Mouse (Mus musculus) Patski (cell line): ENCODE results near the gene Pdgfb. TPM values are rescaled to one million over a fixed set of nuclear protein-coding genes. Genes with fewer than 3 reads are reported as not detected.
A peak's percentile ranks its signal among the peaks of the same experiment; 100 is the strongest.

ENCODE experiments used
- ATAC-seq: fragments of 100-300 bp; one replicate; pipeline ENCODE4 v1.8.0; 2021
- CTCF ChIA-PET: fragments of 350-600 bp; sonication (Branson Sonifier 250); formaldehyde crosslinking; loops from one replicate; lab custom pipeline; 2022; ENCODE audit warnings: inconsistent platforms; lab: Charles Lee
- POLR2A ChIA-PET: fragments of 350-600 bp; sonication (Branson Sonifier 250); formaldehyde crosslinking; loops from one replicate; lab custom pipeline; 2022; ENCODE audit warnings: antibody characterized with exemption, inconsistent platforms; lab: Charles Lee
- DNase-seq: peaks from one replicate; pipeline ENCODE4 v3.0.0-alpha.2; 2011; ENCODE audit warnings: low read depth, low spot score
- H3K27me3 ChIP-seq: fragments of 371-371 bp; one replicate; pipeline ENCODE4 v1.5.1; 2021
- CTCF ChIP-seq: fragments of 100-300 bp; IDR thresholded peaks from one replicate; pipeline ENCODE4 v1.5.1; 2021
- in situ Hi-C: fragments of 300-500 bp; cut with MboI; formaldehyde crosslinking; loops from 3 replicates; pipeline ENCODE4 v1.11.1; 2018; ENCODE audit warnings: low pct_unique_long_range_greater_than_20kb, mixed read lengths
- polyA plus RNA-seq: library from polyadenylated mRNA; unstranded; gene quantifications from one replicate; pipeline ENCODE4 v1.2.3, GENCODE M21; 2021

Gene Pdgfb
- polyA plus RNA-seq, 1 experiment from 2014 or later: 96.5 TPM

- no peak for ATAC-seq
- ChIA-PET CTCF (no interaction called here), POLR2A (interaction anchor here (3.0 to 5.0 kb wide), 2 partner anchors 55 to 60 kb away, joined by 12 to 71 read pairs; partner anchors contain the start of gene Pdgfb)
- TF ChIP-seq CTCF: no peak
- no peak for DNase-seq
- in situ Hi-C loops: loop anchor here (5.0 kb wide), 1 partner anchor 39 kb away; no protein-coding TSS in a partner anchor
- no peaks in the 10 kb centered on the region for H3K27me3 ChIP-seq
Observed at GRCm38 (mm10) chr15:79953470-79953869, 61.3 kb downstream of the Pdgfb start.

- ChIA-PET CTCF (interaction anchor here (1.7 to 15.7 kb wide), 2 partner anchors 59 to 124 kb away, joined by 5 to 226 read pairs; no protein-coding TSS in a partner anchor), POLR2A (interaction anchor here (0.8 to 5.0 kb wide), 4 partner anchors 47 to 61 kb away, joined by 3 to 71 read pairs (median 8); partner anchors contain the start of gene Pdgfb)
- TF ChIP-seq CTCF: no peak
- DNase-seq (peak; percentile 35), ATAC-seq (no peak)
- no peaks in the 10 kb centered on the region for H3K27me3 ChIP-seq
- in situ Hi-C loops: loop anchor here (5.0 kb wide), 1 partner anchor 40 kb away; no protein-coding TSS in a partner anchor
Observed at GRCm38 (mm10) chr15:79952504-79953231, 62.1 kb downstream of the Pdgfb start.

GRCm38 (mm10) chr15:79951730-79952503 is 62.9 kb downstream of the Pdgfb start:
- no peak for TF ChIP-seq CTCF
- DNase-seq (peak; percentile 43), ATAC-seq (peak; percentile 19)
- in situ Hi-C loops: loop anchor here (5.0 kb wide), 1 partner anchor 40 kb away; no protein-coding TSS in a partner anchor
- H3K27me3 ChIP-seq: no peaks in the 10 kb centered on the region
- POLR2A ChIA-PET: interaction anchor here (0.7 to 5.0 kb wide), 9 partner anchors 48 to 129 kb away, joined by 3 to 71 read pairs (median 5); partner anchors contain the start of gene Pdgfb
- CTCF ChIA-PET: interaction anchor here (0.8 to 15.7 kb wide), 6 partner anchors 40 to 125 kb away, joined by 3 to 226 read pairs (median 6); no protein-coding TSS in a partner anchor

- no peak for TF ChIP-seq CTCF
- no peak for ATAC-seq
- H3K27me3 ChIP-seq: no peaks in the 10 kb centered on the region
Observed at GRCm38 (mm10) chr15:79951226-79951625, 63.6 kb downstream of the Pdgfb start.

GRCm38 (mm10) chr15:79950250-79951025 is 64.3 kb downstream of the Pdgfb start:
- peak; percentile 61 for ATAC-seq
- CTCF ChIA-PET: interaction anchor here (1.1 to 15.7 kb wide), 8 partner anchors 10 to 126 kb away, joined by 3 to 226 read pairs (median 6); no protein-coding TSS in a partner anchor
- in situ Hi-C loops: loop anchor here (5.0 kb wide), 1 partner anchor 42 kb away; no protein-coding TSS in a partner anchor
- DNase-seq: peak; percentile 81
- POLR2A ChIA-PET: interaction anchor here (0.6 to 5.0 kb wide), 11 partner anchors 32 to 715 kb away, joined by 3 to 71 read pairs (median 5); partner anchors contain the start of gene Pdgfb
- no peaks in the 10 kb centered on the region for H3K27me3 ChIP-seq
- no peak for TF ChIP-seq CTCF

More at GRCm38 (mm10) chr15:79951226-79951625, 63.6 kb downstream of the Pdgfb start:
- ChIA-PET POLR2A (interaction anchor here (0.6 to 5.0 kb wide), 11 partner anchors 49 to 130 kb away, joined by 3 to 71 read pairs (median 5); partner anchors contain the start of gene Pdgfb), CTCF (interaction anchor here (0.8 to 15.7 kb wide), 7 partner anchors 10 to 126 kb away, joined by 3 to 226 read pairs (median 7); no protein-coding TSS in a partner anchor)
- in situ Hi-C loops: loop anchor here (5.0 kb wide), 1 partner anchor 41 kb away; no protein-coding TSS in a partner anchor
- DNase-seq: no peak

GRCm38 (mm10) chr15:79947681-79948080 is 67.1 kb downstream of the Pdgfb start:
- DNase-seq (no peak), ATAC-seq (no peak)
- no peaks in the 10 kb centered on the region for H3K27me3 ChIP-seq
- in situ Hi-C loops: loop anchor here (5.0 kb wide), 3 partner anchors 65 to 275 kb away; partner anchors contain the start of gene Pdgfb
- TF ChIP-seq CTCF: no peak
- POLR2A ChIA-PET: interaction anchor here (0.9 to 1.1 kb wide), 2 partner anchors 130 to 134 kb away, joined by 5 to 8 read pairs; no protein-coding TSS in a partner anchor
- CTCF ChIA-PET: interaction anchor here (0.8 to 15.7 kb wide), 5 partner anchors 67 to 136 kb away, joined by 3 to 226 read pairs (median 5); partner anchors contain the start of gene Pdgfb

GRCm38 (mm10) chr15:79946790-79947189 is 68.0 kb downstream of the Pdgfb start:
- in situ Hi-C loops: loop anchor here (5.0 kb wide), 3 partner anchors 66 to 276 kb away; partner anchors contain the start of gene Pdgfb
- POLR2A ChIA-PET: no interaction called here
- ATAC-seq: no peak
- TF ChIP-seq CTCF: no peak
- no peak for DNase-seq
- H3K27me3 ChIP-seq: no peaks in the 10 kb centered on the region
- CTCF ChIA-PET: interaction anchor here (0.8 to 15.7 kb wide), 8 partner anchors 10 to 137 kb away, joined by 3 to 226 read pairs (median 4); no protein-coding TSS in a partner anchor

- in situ Hi-C loops: loop anchor here (5.0 kb wide), 3 partner anchors 66 to 276 kb away; partner anchors contain the start of gene Pdgfb
- ChIA-PET CTCF (interaction anchor here (0.8 to 15.7 kb wide), 10 partner anchors 9 to 143 kb away, joined by 3 to 226 read pairs (median 4); no protein-coding TSS in a partner anchor), POLR2A (interaction anchor here (0.7 kb wide), 1 partner anchor 129 kb away, joined by 3 read pairs; no protein-coding TSS in a partner anchor)
- peak; percentile 56 for DNase-seq
- no peak for TF ChIP-seq CTCF
- H3K27me3 ChIP-seq: no peaks in the 10 kb centered on the region
- peak; percentile 48 for ATAC-seq
Observed at GRCm38 (mm10) chr15:79946022-79946421, 68.8 kb downstream of the Pdgfb start.

Other genes with a start within 250 kb of the Pdgfb start
- gene Dnal4, start 237.1 kb downstream of the Pdgfb start, polyA plus RNA-seq: 76.8 TPM
- 6.6 TPM for gene Nptxr, start 210.2 kb downstream of the Pdgfb start, polyA plus RNA-seq
- gene Npcd, start 180.7 kb downstream of the Pdgfb start, polyA plus RNA-seq: 2.1 TPM
- gene Cbx6, start 180.3 kb downstream of the Pdgfb start, polyA plus RNA-seq: 75.9 TPM
- gene Apobec3, start 123.3 kb downstream of the Pdgfb start, polyA plus RNA-seq: 10.5 TPM
- gene Cbx7, start 43.9 kb downstream of the Pdgfb start, polyA plus RNA-seq: 8.9 TPM
- gene Syngr1, start 76.4 kb upstream of the Pdgfb start, polyA plus RNA-seq: 91.6 TPM
- 938 TPM for gene Rpl3, start 76.9 kb upstream of the Pdgfb start, polyA plus RNA-seq
- 32.3 TPM for gene Tab1, start 118.2 kb upstream of the Pdgfb start, polyA plus RNA-seq
- gene Mgat3, start 158.7 kb upstream of the Pdgfb start, polyA plus RNA-seq: 41.0 TPM
- gene Mief1, start 219.0 kb upstream of the Pdgfb start, polyA plus RNA-seq: 18.4 TPM
- gene AC140267.1, start 220.9 kb upstream of the Pdgfb start, polyA plus RNA-seq: not detected
- 403 TPM for gene Atf4, start 240.2 kb upstream of the Pdgfb start, polyA plus RNA-seq
- gene Rps19bp1, start 249.3 kb upstream of the Pdgfb start, polyA plus RNA-seq: 51.7 TPM